Mouse (Mus musculus): ENCODE data around the gene Igfbp1.

Igfbp1 gene

DNA sequence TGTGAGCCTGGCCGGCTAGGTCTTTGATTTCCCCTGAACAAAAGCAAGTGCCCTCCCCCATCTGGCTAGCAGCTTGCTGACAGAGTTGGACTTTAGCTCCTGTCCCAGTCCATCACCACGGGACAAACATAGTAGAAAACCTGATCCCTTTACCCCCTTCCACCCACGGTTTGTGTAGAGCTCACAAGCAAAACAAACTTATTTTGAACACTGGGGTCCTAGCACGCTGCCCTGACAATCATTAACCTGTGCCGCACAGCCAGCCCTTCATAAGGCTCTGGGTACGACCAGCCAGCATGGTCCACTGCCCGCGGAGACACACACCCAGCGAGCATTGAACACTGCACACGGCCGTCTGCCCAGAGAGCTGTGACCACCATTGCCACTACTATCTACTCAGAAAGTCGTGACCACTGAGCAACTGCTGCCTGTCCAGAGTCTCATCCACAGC lies at the start of gene Igfbp1:
Igfbp1 (plus strand) TSS at position 292 of the 451 bp plus-strand sequence.
- DNase-seq (ENCODE audit: low read depth, low spot score), result no peak

DNA sequence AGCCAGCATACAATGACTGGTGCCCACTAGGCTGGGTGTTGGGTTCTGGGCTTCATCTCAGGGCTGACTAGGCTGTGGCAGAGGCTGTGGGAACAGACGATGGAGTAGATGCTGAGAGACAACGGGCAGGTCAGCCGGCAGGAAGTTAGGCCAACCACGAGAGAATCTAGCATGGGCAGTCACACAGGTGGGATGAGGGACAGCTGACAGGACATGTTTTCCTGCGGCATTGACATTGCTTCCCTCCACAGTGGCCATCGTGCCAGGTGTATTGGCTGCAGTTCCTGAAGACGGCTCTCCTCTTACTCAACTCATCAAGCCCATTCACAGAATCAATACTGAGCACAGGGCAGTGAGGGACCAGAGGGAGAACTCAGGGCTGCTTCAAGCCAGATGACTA lies 49.6 kb upstream of the Igfbp1 start:
- DNase-seq (ENCODE audit: low read depth, low spot score), result no peak

DNA sequence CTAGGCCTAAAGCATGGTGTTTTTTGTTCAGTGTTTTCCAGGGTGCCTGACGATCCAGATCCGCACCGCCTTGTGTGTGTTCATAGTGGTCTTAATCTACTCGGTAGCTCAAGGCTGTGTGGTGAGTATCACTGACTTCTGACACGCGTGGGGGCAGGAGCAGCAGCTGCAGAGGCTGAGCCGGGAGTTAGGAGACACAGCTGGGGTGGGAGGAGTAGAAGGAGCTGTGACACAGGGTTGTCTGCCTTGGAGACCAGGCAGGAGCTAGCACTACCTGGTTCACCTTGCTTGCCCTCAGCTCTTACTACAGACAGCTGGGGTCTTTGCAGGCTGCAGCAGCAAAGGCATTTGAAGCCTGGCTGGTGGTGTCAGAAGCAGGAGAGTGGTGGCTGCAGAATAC lies 48.1 kb upstream of the Igfbp1 start:
- no peak for DNase-seq (ENCODE audit: low read depth, low spot score)

DNA sequence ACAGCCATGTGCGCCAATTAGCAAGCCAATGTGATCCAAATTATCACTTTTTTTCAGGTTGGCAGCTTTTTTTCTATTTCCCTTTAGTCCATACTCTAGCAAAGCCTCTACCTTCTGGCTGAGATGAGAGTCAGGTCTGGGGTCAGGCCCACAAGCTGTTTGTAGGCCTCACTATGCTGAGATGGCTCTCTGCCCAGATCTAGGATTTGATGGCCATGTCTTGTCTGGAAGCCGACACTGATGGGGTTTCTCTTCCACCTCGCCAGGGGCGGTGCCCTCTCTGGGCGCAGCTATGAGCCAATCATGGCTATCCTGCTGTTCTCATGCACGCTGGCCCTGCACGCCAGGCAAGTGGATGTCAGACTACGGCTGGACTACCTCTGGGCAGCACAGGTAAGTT lies 47.1 kb upstream of the Igfbp1 start:
- no peak for DNase-seq (ENCODE audit: low read depth, low spot score)

DNA sequence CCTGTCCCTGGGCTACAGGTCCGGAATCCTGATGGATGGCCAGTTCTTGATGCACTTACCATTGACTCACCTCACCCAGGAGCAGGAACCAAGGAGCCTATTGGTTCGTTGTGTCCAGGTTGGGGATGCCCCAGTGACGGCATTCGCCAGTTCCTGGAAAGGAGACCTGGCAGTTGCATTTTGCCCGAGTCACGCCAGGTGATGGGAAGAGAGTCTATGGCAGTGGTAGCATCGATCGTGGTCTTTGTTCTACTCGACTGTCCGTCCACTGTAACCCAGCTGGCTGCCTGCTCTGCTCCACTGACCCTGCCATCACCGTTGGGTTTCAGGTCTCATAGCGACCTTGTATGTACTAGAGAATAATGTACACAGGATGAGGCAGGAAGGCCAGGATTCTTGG lies 45.2 kb upstream of the Igfbp1 start:
- DNase-seq (ENCODE audit: low read depth, low spot score), result no peak

DNA sequence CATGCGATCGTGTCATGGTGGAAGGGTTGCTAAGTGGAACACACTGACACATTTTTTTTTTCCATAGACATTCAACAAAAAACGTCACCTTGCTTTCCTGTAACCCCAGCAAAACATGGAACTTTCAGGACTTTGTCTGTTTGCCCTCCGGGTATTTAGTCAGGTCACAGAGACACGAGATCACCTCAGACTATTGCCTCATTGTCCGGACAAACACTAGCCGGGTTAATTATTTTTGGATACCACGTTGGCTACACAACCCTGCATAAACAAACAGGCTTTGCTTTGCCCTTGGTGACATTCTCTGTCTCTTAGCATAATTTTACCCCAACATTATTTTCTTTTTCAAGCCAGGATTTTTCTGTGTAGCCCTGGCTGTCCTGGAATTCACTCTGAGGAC lies 44.5 kb upstream of the Igfbp1 start:
- no peak for DNase-seq (ENCODE audit: low read depth, low spot score)

DNA sequence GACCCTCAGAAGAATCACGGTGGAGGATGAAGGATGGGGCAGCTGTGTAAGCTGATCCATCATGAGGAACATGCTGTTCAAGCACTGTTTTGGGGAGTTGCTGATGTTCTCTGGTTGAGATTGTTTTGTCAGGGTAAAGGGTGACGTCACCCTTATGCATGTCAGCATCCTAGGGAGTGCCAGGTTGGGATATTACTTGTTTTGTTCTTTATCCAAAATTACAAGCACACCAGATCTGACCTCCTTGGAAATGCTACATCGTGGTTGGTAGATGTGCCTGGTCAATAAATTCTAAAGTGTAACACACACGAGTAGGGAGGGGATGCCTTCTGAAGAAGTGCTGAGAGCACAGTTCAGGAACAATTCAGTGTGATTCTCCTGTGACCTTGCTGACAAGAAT lies 41.2 kb upstream of the Igfbp1 start:
- no peak for DNase-seq (ENCODE audit: low read depth, low spot score)

DNA sequence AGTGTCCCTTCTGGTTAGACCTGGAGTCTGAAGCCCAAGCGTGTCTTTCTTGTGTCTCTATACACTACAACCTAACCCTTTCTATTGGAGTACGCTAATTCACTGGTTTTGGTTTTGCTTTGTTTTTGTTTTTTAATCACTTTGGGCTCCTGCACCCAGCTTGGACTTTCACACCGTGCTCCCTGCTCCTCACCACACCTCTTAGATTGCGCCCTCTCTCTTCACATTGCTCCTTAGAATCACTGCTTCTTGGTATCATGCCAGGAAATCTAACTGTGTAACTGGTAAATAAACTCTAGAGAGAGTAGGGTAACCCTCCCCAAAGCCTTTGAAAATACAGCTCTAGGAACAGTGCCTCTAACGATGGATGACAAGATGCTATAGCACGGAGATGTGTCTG lies 39.4 kb upstream of the Igfbp1 start:
- DNase-seq (ENCODE audit: low read depth, low spot score), result no peak

DNA sequence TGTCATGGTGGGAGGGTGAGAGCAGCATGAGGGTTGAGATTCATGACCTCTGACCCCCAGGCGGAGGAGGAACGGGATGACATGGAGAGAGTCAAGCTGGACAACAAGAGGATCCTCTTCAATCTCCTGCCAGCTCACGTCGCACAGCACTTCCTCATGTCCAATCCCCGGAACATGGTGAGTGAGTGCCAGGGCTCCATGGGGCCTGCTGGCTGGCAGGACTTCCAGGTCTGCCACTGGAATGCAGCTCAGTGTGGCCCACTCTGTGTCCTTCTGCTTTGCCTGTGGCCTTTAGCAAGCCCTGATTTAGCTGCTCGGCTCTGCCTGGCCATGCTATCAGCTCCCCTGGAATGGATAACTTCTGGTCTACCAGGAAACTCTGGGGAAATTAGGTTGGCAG lies 37.4 kb upstream of the Igfbp1 start:
- no peak for DNase-seq (ENCODE audit: low read depth, low spot score)

DNA sequence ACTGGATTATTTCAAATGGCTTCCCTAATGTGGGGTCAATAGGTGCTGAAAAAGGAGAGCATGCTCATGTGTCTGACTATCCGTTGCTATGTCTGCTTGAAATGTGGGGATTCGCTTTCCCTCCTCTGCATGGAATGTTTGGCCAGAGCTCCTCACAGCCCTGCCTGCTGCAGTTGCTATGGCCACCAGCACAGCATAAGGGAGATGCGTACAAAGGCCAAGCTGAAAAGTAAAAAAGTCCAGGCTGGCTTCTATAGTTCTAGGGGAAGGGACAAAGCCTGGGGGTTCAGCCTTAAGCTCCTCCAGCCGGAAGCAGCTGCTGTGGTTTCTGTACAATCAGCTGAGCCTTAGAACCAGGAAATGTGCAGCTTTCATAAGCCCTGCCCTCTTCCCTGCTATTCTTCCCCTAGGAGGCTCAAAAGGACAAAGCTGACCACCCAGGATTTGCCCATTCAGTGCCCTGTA lies 36.9 kb upstream of the Igfbp1 start:
- DNase-seq (ENCODE audit: low read depth, low spot score), result no peak

DNA sequence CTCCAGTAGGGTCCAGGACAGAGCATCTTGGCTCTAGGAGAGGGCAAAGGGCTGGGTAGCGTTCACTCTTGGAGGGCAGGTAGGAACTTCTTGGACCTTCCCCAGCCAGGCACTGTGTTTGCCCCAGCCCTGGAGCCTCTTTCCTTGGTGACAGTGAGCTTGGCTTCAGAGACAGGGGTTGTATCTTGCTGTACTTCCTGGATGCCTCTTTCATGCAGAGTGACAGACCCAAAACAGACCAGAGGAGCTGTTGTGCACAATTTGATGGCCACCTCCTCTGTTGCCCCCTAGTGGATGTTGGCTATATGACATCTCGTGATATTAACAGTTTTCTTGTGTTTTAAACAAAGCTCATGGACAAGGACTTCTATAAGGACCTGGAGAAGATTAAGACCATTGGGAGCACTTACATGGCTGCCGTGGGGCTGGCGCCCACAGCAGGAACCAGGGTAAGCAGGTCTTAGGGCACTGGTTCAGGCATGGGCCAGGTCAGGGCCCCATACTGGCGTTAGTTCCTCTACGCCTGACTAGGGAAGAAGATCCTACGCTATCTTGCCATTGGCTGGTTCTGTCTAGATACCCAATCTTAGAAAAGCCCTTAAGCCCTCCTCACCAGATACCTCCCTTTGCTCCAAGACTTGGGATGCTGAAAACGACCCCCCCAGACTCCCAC lies 35.9 kb upstream of the Igfbp1 start:
- DNase-seq (ENCODE audit: low read depth, low spot score), result peak; percentile 60

DNA sequence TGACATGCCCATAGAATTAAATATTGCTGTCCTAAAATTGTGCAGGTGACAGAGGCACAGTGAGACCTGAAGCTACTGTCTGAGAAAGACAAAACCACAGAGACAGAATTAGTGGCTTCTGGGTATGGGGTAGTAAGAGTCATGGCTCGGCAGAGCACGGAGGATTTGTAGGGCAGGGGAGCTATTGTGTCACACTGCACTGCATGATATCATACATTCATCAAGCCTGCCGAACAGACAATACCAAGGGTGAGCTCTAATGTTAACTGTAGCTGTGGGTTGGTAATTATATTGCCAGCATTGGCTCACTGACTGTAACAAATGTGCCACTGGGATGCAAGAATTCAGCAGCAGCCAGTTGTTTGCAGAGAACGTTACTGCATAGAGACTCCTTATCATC lies 33.2 kb upstream of the Igfbp1 start:
- no peak for DNase-seq (ENCODE audit: low read depth, low spot score)

DNA sequence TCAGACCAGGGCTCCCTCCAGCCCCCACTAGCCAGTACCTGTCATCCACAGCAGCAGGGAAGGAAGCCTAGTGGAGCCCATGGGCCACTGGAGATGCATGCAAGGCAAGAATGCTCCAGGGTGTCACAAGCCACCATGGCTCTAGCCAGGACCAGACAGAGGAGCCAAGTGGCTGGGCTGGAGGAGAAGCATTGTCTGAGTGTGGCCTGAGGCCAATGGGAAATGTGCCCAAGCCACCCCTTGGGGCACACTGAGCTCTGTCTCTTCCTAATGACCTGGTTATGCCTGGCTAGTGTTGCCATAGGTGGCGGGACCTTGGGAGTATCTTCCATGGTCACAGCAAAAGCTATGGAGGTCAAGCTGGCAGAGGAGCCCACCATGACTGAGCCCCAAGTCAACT lies 27.9 kb upstream of the Igfbp1 start:
- no peak for DNase-seq (ENCODE audit: low read depth, low spot score)

DNA sequence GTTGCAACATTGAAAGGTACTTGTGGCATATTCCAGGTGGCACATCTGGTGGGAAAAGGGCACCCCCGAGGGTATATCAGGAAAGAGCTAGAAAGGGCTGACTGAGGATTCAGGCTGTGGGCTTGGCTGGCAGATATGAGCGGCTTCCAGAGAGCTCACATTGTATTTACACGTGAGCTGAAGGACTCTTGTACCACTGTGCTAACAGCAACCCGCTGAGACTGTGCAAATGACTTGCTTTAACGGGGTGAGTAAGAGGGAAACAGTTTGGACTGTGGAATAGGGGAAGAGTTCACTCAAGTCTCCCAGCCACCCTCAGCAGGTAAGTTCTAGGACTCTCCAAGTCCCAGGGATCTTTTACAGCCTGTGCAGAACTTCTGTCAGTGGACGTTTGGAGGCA lies 23.9 kb upstream of the Igfbp1 start:
- DNase-seq (ENCODE audit: low read depth, low spot score), result no peak

DNA sequence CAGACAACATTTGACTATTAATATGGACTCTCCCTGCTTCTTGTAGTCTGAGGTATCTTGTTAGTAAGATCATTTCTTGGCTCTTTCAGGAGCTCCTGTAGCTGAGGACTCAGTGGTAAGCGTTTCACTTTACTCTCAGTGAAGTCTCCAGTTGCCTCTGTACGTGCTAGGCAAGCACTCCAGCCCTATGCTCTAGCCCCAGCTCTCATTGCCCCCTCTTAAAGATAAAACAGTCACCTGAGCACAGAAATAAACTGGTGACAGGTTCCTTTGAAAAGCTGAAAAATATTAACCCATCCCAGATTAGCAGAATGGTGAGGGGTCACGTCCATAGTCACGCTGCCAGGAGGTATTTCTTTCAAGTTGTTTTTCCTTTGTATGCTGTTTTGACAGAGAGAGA lies 18.9 kb upstream of the Igfbp1 start:
- DNase-seq (ENCODE audit: low read depth, low spot score), result no peak

DNA sequence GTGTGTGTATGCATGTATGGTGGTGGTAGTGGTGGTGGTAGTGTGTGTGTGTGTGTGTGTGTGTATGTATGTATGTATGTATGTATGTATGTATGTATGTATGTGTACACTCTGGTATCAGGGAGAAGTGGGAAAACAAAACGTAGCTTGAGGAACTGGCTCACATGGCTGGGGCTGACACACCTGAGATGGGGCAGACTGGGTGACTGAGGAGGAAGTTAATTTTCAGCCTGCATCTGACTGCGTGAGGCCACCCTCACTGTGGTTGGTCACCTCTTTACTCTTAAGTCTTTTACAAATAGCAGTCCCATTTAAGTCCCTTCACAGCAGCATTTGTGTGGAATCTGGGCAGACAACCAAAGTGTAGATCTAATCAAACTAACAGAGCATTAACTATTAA lies 18.3 kb upstream of the Igfbp1 start:
- DNase-seq (ENCODE audit: low read depth, low spot score), result no peak

DNA sequence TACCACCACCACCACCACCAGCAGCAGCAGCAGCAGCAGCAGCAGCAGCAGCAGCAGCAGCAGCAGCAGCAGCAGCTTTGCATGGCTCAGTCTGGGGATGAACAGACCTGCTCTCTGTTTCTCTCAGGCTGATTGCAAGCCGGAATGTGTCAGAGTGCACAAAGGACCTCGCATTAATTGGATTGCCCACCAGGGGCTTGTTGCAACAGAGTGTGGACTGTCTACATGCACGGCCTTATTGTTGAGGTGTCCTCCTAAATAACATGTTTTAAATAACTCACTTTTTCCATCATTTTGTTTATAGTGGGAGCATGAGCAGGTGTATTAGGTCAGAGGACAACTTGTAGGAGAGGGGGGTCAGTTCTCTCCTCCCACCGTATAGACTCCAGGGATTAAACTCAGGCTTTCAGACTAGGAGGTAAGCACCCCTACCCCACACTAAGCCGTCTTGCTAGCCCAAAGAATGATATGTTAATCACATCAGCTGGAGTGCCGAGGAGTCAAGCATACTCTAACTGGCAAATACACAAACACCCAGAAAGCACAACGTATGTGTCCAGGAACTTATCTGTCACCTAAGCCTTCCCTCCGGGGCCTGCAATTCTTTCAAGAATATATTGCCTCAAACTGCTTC lies 15.1 kb upstream of the Igfbp1 start:
- DNase-seq (ENCODE audit: low read depth, low spot score), result no peak

DNA sequence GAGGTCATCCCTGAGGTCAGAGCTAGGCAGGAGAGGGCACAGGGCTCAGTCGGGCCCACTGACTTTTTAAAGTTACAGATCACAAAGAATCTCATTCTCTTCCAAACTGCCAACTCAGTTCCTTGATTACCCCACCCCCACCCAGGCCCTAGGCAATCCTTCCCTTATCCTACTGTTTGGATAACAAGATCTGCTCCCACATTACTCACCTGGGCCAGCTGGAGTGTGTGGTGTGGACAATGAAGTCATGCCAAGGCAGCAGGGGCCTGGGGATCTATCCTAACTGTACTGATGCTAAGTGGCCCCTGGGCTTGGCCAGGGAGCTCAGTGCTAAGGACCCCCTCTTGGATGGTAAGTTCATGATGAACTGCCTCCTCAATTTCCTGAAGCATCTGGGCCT lies 13.2 kb upstream of the Igfbp1 start:
- no peak for DNase-seq (ENCODE audit: low read depth, low spot score)

DNA sequence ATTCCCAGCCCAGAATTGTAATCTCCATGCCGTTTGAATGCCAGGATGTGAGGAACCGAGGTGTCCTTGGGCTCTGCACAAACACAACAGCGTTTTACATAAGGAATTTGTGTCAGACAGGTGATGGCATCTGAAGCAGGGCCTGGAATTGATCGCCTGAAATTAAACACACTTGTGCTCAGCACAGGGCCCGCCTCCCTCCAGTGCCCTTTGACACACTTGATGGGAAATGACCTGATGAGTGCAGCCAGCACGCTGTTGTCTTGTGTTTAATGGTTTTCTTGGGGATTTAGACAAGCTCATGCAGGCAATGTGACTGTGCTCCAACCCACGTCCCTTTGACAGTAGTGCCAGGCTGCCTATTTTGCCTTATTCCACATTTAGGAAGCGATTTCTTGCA lies 10.1 kb upstream of the Igfbp1 start:
- DNase-seq (ENCODE audit: low read depth, low spot score), result no peak

DNA sequence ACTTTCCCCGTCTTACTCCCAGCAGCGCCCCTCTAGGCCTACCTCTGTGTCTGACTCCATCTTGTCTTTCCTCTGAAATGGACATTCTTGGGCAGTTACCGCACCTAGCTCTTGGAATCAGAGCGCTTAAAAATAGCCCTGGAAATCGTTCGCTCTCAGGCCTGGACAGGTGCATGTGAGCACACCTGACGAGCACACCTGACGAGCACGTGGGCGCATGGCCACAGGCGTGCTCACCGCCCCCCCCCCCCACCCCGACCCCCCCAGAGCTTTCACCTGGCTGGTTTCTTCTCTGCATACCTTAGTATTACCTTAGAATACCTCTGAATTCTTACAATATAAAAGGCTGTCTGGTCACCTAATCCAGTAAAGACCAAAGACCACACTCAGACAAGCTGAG lies 9.1 kb upstream of the Igfbp1 start, which contains the start of gene Gm11985:
Gm11985 (minus strand) TSS at position 101 of the 400 bp plus-strand sequence.
- DNase-seq (ENCODE audit: low read depth, low spot score), result no peak

DNA sequence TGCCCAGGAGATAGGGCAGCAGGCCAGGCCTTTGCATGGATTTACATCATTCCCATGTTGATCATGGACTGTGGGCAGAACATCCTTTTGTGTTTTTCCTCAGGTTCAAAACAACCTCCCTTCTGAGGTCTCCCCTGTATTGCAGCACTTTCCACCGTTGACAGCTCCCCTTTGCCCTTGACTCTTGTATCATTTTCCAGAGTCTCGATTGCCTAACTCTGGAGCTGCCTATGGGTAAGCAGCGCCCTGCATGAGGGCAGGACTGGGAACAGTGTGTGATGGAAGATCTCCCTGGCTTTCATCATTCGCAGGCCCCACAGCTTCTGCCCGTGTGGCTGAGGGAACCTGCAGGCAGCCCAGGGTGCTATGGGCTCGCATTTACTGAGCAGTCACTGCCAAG lies 4.9 kb upstream of the Igfbp1 start:
- DNase-seq (ENCODE audit: low read depth, low spot score), result no peak

DNA sequence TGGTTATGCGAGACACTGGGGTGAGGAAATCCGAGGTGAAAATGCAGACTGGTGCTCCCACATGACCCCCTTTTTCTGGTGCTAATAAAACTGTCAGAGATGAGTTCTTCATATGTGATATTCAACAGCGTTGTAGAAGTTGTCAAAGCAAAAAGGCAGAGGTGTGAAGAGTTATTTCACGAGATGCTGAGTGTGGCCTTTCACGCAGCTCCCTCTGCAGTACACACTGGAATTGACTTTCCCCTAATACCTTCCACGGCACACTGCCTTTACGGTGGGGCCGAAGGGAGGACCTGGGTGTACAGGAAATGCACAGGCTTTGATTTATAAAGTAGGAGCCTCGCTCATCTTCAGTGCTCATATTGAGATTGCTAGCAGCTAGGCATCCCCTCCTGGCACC lies 4.4 kb upstream of the Igfbp1 start:
- no peak for DNase-seq (ENCODE audit: low read depth, low spot score)
